Mouse (Mus musculus) small intestine, adult 2 months (tissue): ENCODE data around the gene Mier2. TPM values are rescaled to one million over a fixed set of nuclear protein-coding genes. Genes with fewer than 3 reads are reported as not detected.
A peak's percentile ranks its signal among the peaks of the same experiment; 100 is the strongest.

Source experiments
- H3K27ac ChIP-seq: fragments of 200-500 bp; 2 replicates; pipeline ENCODE4 v1.5.1; 2012; ENCODE audit warnings: low read depth, low read length, control low read depth, inconsistent platforms; ENCODE audit not compliant: insufficient read depth
- H3K27me3 ChIP-seq: fragments of 200-500 bp; 2 replicates; pipeline ENCODE4 v1.6.1; 2012; ENCODE audit warnings: mild to moderate bottlenecking, moderate library complexity, low read length, inconsistent platforms; ENCODE audit not compliant: control insufficient read depth, insufficient read depth
- H3K36me3 ChIP-seq: fragments of 200-500 bp; 2 replicates; pipeline ENCODE4 v1.6.1; 2012; ENCODE audit warnings: mild to moderate bottlenecking, low read length, control low read depth, inconsistent platforms; ENCODE audit not compliant: control insufficient read depth, insufficient read depth
- H3K4me1 ChIP-seq: fragments of 200-500 bp; 2 replicates; pipeline ENCODE4 v1.6.1; 2012; ENCODE audit warnings: low read length, inconsistent platforms, mixed read lengths; ENCODE audit not compliant: control insufficient read depth, insufficient read depth, insufficient read length
- H3K4me3 ChIP-seq: fragments of 200-500 bp; 2 replicates; pipeline ENCODE4 v1.5.1; 2012; ENCODE audit warnings: low read depth, mild to moderate bottlenecking, control low read depth, inconsistent platforms, low read length, moderate library complexity
- CTCF ChIP-seq: fragments of 200-500 bp; IDR thresholded peaks from 2 replicates; pipeline ENCODE4 v1.5.1; 2012; ENCODE audit warnings: low read depth, mild to moderate bottlenecking, control low read depth, inconsistent platforms, low read length, moderate library complexity, mixed read lengths; ENCODE audit not compliant: insufficient replicate concordance, insufficient read length; ENCODE audit errors: extremely low read depth
- POLR2A ChIP-seq: fragments of 200-500 bp; IDR thresholded peaks from 2 replicates; pipeline ENCODE4 v1.6.1; 2012; ENCODE audit warnings: low read depth, mild to moderate bottlenecking, control low read depth, inconsistent platforms, low read length, moderate library complexity
- WGBS: fragments of 180-500 bp; shearing (Covaris S2); methylation state at CpG from one replicate; pipeline ENCODE4 v1.1.7; 2018; 5-methylcytosine and 5-hydroxymethylcytosine counted together
- polyA plus RNA-seq: library from polyadenylated mRNA; depleted of rRNA; stranded (reverse); fragments of >200 nt; gene quantifications from 2 replicates; pipeline ENCODE4 v1.2.3, GENCODE M21; 2012

Mier2 gene
- polyA plus RNA-seq, 1 experiment = 89.9 TPM

- 88% methylated on average over 2 of the region's 2 CpGs for WGBS
- H3K36me3 ChIP-seq = peaks cover 14% of the 10 kb centered on the region
- TF ChIP-seq CTCF (no peak), POLR2A (no peak)
- H3K27ac ChIP-seq = peak overlapping the region; percentile 83
- H3K27me3 ChIP-seq = no peaks in the 10 kb centered on the region
- H3K4me3 ChIP-seq = no peak overlapping the region
- peaks cover 26% of the 10 kb centered on the region for H3K4me1 ChIP-seq
Measured at GRCm38 (mm10) chr10:79534426-79534825, 20.6 kb downstream of the Mier2 start.

- H3K27ac ChIP-seq = peak within 1 kb of the TSS; percentile 99
- peaks cover 17% of the 10 kb centered on the region for H3K36me3 ChIP-seq
- no peaks in the 10 kb centered on the region for H3K27me3 ChIP-seq
- TF ChIP-seq CTCF (peak; percentile 63; the same call in 1 of the 2 replicates), POLR2A (peak; percentile 51)
- under 1% methylated on average over 52 of the region's 52 CpGs for WGBS
- peaks cover 26% of the 10 kb centered on the region for H3K4me1 ChIP-seq
- peak within 1 kb of the TSS; percentile 76 for H3K4me3 ChIP-seq
Measured at GRCm38 (mm10) chr10:79533126-79533911, 21.7 kb downstream of the Mier2 start, which contains the start of gene Plpp2. Gene Plpp2, minus strand, starts transcription at chr10:79533796.

DNA sequence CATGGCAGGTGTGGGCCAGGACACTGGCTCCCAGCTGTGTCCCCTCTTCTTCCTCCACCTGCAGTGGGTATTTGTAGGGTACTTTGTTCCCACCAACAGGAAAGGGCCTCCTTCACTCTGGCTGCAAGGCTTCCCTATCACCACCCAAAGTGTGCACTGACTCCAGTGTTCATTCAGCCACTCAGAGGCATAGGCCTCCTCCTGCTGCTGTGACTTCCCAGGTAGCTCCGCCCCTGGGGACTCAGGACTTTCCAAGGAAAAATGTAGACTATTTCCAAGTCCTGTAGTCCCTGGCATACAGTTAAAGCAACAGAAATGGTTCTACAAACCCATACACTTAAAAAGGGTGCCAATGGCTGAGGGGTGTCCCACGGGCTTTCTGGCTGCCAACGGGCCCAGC is 22.3 kb downstream of the Mier2 start:
- TF ChIP-seq CTCF (no peak), POLR2A (no peak)
- Histone ChIP-seq H3K36me3 (peaks cover 20% of the 10 kb centered on the region), H3K4me3 (peak overlapping the region; percentile 76), H3K27me3 (no peaks in the 10 kb centered on the region), H3K4me1 (peaks cover 26% of the 10 kb centered on the region), H3K27ac (peak overlapping the region; percentile 99)
- 15% methylated on average over 3 of the region's 3 CpGs for WGBS

DNA sequence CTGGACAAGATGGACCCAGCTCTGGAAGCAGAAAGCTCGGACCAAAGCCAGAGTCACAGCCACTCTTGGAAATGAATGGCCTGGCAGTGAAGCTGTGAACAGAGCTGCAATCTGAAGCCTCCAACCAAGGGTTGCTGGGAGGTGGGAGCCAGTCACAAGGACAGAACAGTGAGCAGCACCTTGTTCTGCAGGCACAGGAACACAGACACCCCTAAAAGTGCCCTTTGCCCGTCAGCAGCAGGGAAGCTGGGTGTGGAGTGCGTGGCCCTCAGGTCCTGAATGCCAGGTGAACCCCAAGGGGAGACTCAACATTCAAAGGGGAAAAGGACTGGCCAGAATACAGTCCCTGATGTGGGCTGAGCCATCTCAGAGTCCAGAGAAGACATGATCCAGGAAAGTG is 23.4 kb downstream of the Mier2 start:
- Histone ChIP-seq H3K27me3 (no peaks in the 10 kb centered on the region), H3K4me1 (peaks cover 28% of the 10 kb centered on the region), H3K27ac (peak overlapping the region; percentile 64), H3K36me3 (peaks cover 31% of the 10 kb centered on the region), H3K4me3 (peak overlapping the region; percentile 76)
- TF ChIP-seq POLR2A (no peak), CTCF (no peak)
- 40% methylated on average over 3 of the region's 3 CpGs for WGBS

GRCm38 (mm10) chr10:79530721-79531120 is 24.3 kb downstream of the Mier2 start:
- no peak overlapping the region for H3K27ac ChIP-seq
- no peak for TF ChIP-seq POLR2A
- TF ChIP-seq CTCF = no peak
- no peak overlapping the region for H3K4me3 ChIP-seq
- H3K27me3 ChIP-seq = no peaks in the 10 kb centered on the region
- H3K4me1 ChIP-seq = peaks cover 28% of the 10 kb centered on the region
- 89% methylated on average over 13 of the region's 13 CpGs for WGBS
- peaks cover 38% of the 10 kb centered on the region for H3K36me3 ChIP-seq

GRCm38 (mm10) chr10:79530241-79530640 is 24.8 kb downstream of the Mier2 start:
- 80% methylated on average over 8 of the region's 8 CpGs for WGBS
- TF ChIP-seq CTCF (no peak), POLR2A (no peak)
- no peaks in the 10 kb centered on the region for H3K27me3 ChIP-seq
- no peak overlapping the region for H3K27ac ChIP-seq
- no peak overlapping the region for H3K4me3 ChIP-seq
- H3K4me1 ChIP-seq = peaks cover 28% of the 10 kb centered on the region
- peaks cover 40% of the 10 kb centered on the region for H3K36me3 ChIP-seq

DNA sequence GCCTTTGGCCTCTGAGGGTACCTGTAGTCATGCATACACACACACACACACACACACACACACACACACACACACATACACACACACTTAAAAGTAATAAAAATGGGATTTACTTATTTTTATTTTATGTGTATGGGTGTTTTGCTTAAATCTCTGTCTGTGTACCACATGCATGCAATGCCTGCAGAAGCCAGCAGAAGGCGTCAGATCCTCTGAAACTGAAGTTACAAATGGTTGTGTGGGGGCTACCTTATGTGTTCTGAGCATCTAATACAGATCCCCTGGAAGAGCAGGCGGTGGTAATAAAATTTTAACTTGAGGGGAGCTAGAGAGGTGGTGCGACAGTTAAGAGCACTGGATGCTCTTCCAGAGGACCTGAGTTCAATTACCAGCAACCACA is 26.9 kb downstream of the Mier2 start:
- TF ChIP-seq CTCF = no peak
- TF ChIP-seq POLR2A = no peak
- H3K36me3 ChIP-seq = peaks cover 53% of the 10 kb centered on the region
- no peak overlapping the region for H3K27ac ChIP-seq
- H3K4me3 ChIP-seq = no peak overlapping the region
- WGBS = 89% methylated on average over 3 of the region's 3 CpGs
- H3K4me1 ChIP-seq = peaks cover 18% of the 10 kb centered on the region; the same call in 1 of the 2 replicates
- no peaks in the 10 kb centered on the region for H3K27me3 ChIP-seq
